Mouse (Mus musculus) limb, embryonic 14.5 days (tissue): ENCODE data around the gene Nav2. TPM values are rescaled to one million over a fixed set of nuclear protein-coding genes. Genes with fewer than 3 reads are reported as not detected.

Experiments used
- ATAC-seq: fragments of 200-750 bp; cut with Nextera tagmentation; 2 replicates; pipeline ENCODE4 v1.8.0; 2017; ENCODE audit warnings: low read depth, moderate number of reproducible peaks, moderate TSS enrichment; ENCODE audit not compliant: low FRiP score
- DNase-seq: peaks from one replicate; pipeline ENCODE4 v3.0.0-alpha.2; 2015; ENCODE audit warnings: low spot score
- H3K27ac ChIP-seq: fragments of 300-500 bp; sonication (generic); replicated peaks from 2 replicates; pipeline ENCODE4 v1.5.1; 2014; ENCODE audit warnings: low read depth, mild to moderate bottlenecking, low read length, moderate library complexity, mixed read lengths
- H3K27me3 ChIP-seq: fragments of 300-500 bp; sonication (generic); 2 replicates; pipeline ENCODE4 v1.6.1; 2014; ENCODE audit warnings: low read length, mixed read lengths; ENCODE audit not compliant: control insufficient read depth, insufficient read depth
- H3K36me3 ChIP-seq: fragments of 300-500 bp; sonication (generic); 2 replicates; pipeline ENCODE4 v1.6.1; 2014; ENCODE audit warnings: mild to moderate bottlenecking, low read length, moderate library complexity, mixed read lengths; ENCODE audit not compliant: control insufficient read depth, insufficient read depth
- H3K4me1 ChIP-seq: fragments of 300-500 bp; sonication (generic); 2 replicates; pipeline ENCODE4 v1.6.1; 2014; ENCODE audit warnings: antibody characterized with exemption, low read length, mixed read lengths; ENCODE audit not compliant: control insufficient read depth, insufficient read depth
- H3K4me2 ChIP-seq: fragments of 300-500 bp; sonication (generic); replicated peaks from 2 replicates; pipeline ENCODE4 v1.6.1; 2014; ENCODE audit warnings: low read depth, mild to moderate bottlenecking, low read length, moderate library complexity; ENCODE audit not compliant: severe bottlenecking
- H3K4me3 ChIP-seq: fragments of 300-500 bp; sonication (generic); replicated peaks from 2 replicates; pipeline ENCODE4 v1.5.1; 2014; ENCODE audit warnings: low read length
- H3K9ac ChIP-seq: fragments of 300-500 bp; sonication (generic); 2 replicates; pipeline ENCODE4 v1.6.1; 2014; ENCODE audit warnings: mild to moderate bottlenecking, low read depth, low read length, moderate library complexity; ENCODE audit not compliant: severe bottlenecking
- H3K9me3 ChIP-seq: fragments of 300-500 bp; sonication (generic); 2 replicates; pipeline ENCODE4 v1.6.1; 2016; ENCODE audit warnings: low read length; ENCODE audit not compliant: control insufficient read depth
- POLR2A ChIP-seq: fragments of 200-500 bp; IDR thresholded peaks from 2 replicates; pipeline ENCODE4 v1.8.0; 2012; ENCODE audit warnings: inconsistent platforms, mild to moderate bottlenecking, moderate library complexity, borderline replicate concordance; ENCODE audit not compliant: insufficient read depth, insufficient read length; ENCODE audit errors: extremely low read depth
- WGBS: fragments of 180-500 bp; shearing (Covaris S2); extraction: QIAGEN DNeasy Blood & Tissue Kit; methylation state at CpG from one replicate; pipeline ENCODE4 v1.1.7; 2014; 5-methylcytosine and 5-hydroxymethylcytosine counted together
- polyA plus RNA-seq, 2 experiments: library from polyadenylated mRNA; depleted of rRNA in 1 of 2; stranded (reverse) in 1 of 2; unstranded in 1 of 2; fragments of >200 nt; fragmentation: Nextera tagmentation in 1 of 2; extraction: Ambion mirVana in 1 of 2; gene quantifications; 2 replicates each; pipeline versions ENCODE4 v1.2.1 to v1.2.3; 2012 to 2014

Nav2 gene
- polyA plus RNA-seq, 2 experiments, result 15.8 to 16.8 TPM

DNA sequence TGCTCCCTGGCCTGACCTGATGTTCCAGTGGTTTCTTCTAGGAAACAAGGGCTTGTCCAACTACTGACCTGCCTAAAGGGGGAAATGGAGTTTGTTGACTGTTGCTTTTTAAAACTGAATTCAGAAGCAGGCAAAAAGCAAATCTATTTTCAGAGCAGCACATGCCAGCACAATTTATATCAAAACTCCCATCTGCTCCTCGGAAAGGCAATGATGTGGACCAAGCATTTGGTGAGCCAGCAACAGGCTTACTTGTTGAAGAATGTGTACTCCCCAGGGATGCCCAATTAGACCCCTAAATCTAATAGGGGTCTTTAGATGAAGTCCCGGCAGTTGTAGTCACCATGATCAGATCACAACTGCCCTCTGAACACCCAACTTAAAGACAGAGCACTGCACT, 125.7 kb downstream of the Nav2 start:
- Histone ChIP-seq H3K9ac (no peak overlapping the region), H3K4me3 (no peak overlapping the region), H3K36me3 (no peaks in the 10 kb centered on the region), H3K27me3 (no peaks in the 10 kb centered on the region), H3K9me3 (no peaks in the 10 kb centered on the region), H3K4me2 (no peak overlapping the region), H3K27ac (no peak overlapping the region), H3K4me1 (no peaks in the 10 kb centered on the region; the same call in 1 of the 2 replicates)
- ATAC-seq (no peak), DNase-seq (no peak)
- TF ChIP-seq POLR2A, result no peak
- 71% methylated on average over 2 of the region's 2 CpGs for WGBS

DNA sequence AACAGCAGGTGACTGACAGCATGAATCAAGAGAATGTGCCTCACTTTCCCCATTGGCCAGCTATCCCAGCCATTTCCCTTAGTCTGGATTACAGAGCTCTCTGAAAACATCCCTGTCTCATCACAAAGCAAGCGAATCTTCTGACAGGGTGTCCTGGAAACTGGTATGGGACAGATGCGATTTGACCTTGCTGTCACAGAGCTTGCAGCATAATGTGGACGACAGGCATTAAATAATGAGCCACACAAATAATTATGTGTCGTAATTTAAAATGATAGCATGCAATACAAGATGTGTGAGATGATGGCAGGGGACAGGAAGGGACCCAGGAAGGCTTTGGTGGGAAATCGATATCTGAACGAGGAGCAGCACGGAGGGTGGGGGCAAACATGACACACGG, 131.6 kb downstream of the Nav2 start:
- Histone ChIP-seq H3K4me1 (no peaks in the 10 kb centered on the region), H3K9me3 (no peaks in the 10 kb centered on the region), H3K36me3 (no peaks in the 10 kb centered on the region), H3K4me2 (no peak overlapping the region), H3K27me3 (0 out of 2 replicates have a peak, but pooled peaks cover 3% of the 10 kb centered on the region), H3K4me3 (no peak overlapping the region), H3K27ac (no peak overlapping the region), H3K9ac (no peak overlapping the region)
- 77% methylated on average over 8 of the region's 8 CpGs for WGBS
- TF ChIP-seq POLR2A, result no peak
- ATAC-seq (no peak), DNase-seq (no peak)

- Histone ChIP-seq H3K9ac (no peak overlapping the region), H3K9me3 (no peaks in the 10 kb centered on the region), H3K27me3 (0 out of 2 replicates have a peak, but pooled peaks cover 3% of the 10 kb centered on the region), H3K4me3 (no peak overlapping the region), H3K36me3 (no peaks in the 10 kb centered on the region), H3K4me1 (no peaks in the 10 kb centered on the region), H3K27ac (no peak overlapping the region), H3K4me2 (no peak overlapping the region)
- no peak for ATAC-seq
- no peak for TF ChIP-seq POLR2A
- 66% methylated on average over 4 of the region's 4 CpGs for WGBS
- DNase-seq, result no peak
These were observed 133.0 kb downstream of the Nav2 start for GRCm38 (mm10) chr7:49041334-49042070.

DNA sequence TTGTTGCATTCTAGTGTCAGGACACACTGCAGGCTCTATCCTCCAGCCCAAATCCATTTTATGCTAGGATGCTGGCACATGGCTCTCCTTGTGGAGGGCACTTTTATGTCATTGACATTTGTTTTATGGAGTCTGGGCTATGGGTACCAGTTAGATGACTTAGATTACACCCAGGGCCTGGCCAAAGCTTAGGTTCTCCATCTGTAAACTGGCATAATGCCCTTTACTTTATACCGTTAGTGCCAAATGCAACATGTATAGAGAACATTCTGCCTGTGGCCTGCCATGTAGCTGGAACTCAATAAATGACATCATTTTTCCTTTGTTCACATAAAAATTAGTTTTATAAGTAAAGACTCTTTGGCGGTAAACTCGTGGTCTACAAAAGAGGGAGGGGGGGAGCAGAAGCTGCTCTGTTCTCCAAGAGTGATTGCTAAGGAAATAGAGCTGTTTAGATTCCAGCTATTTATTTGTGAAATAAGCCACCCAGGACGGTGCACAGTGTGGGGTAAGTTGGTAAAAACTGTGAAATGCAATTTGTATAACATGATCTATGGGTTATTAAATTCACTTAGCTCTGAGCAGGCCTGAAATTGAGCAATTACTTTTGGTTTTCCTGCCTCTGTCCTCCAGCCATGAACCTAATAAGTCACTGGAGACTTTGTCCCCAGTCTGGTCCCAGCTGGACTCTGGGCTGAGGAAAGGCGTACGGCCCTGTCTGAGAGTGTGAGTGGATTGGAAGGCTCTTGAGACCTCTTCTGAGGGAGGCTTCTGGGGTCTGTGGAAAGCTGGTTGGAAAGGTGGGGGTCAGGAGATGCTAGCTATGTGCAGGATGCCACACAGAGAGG, 137.2 kb downstream of the Nav2 start:
- TF ChIP-seq POLR2A, result no peak
- H3K36me3 ChIP-seq, result no peaks in the 10 kb centered on the region

DNA sequence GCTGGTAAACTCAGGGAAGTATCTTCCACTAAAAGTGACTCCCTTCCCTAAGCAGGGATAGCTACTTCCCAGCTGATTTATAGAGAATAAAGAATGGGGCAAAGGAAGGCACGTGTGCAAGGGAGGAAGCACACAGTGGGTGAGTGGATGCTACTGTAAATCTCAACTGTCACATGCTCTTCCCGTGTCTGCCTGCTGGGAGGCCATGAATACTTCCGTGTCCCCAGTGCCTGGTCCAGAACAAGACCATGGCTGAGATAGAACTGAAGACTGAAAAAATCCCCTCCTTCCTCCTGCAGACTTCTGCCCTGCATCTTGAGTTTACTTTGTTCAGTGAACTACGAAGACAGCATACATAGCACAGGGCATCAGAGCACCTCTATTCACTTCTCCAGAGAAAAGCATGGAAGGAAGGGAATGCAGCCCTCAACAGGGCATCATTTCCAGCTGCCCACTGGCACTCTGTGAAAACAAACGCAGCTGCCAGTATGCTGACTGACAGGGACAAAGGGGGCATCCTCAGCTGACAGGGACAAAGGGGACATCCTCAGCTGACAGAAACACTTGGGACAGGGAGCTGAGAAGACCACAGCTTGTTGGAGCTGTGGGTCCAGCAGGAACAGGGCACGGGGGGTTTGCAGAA, 138.0 kb downstream of the Nav2 start:
- TF ChIP-seq POLR2A, result no peak
- H3K9ac ChIP-seq, result no peak overlapping the region
- peaks cover 3% of the 10 kb centered on the region for H3K4me1 ChIP-seq
- ATAC-seq (no peak), DNase-seq (no peak)
- no peaks in the 10 kb centered on the region for H3K36me3 ChIP-seq
- H3K4me2 ChIP-seq, result no peak overlapping the region
- H3K9me3 ChIP-seq, result no peaks in the 10 kb centered on the region
- no peak overlapping the region for H3K4me3 ChIP-seq
- 58% methylated on average over 6 of the region's 6 CpGs for WGBS
- no peak overlapping the region for H3K27ac ChIP-seq
- H3K27me3 ChIP-seq, result 0 out of 2 replicates have a peak, but pooled peaks cover 3% of the 10 kb centered on the region

More for the DNA sequence above, 137.2 kb downstream of the Nav2 start:
- DNase-seq (peak; percentile 16), ATAC-seq (peak; percentile 39; the same call in 1 of the 2 replicates)
- Histone ChIP-seq H3K9ac (no peak overlapping the region), H3K27me3 (0 out of 2 replicates have a peak, but pooled peaks cover 3% of the 10 kb centered on the region), H3K4me1 (peaks cover 3% of the 10 kb centered on the region), H3K27ac (no peak overlapping the region), H3K4me3 (no peak overlapping the region), H3K4me2 (no peak overlapping the region), H3K9me3 (no peaks in the 10 kb centered on the region)
- 41% methylated on average over 6 of the region's 6 CpGs for whole genome bisulfite sequencing
